Mouse (Mus musculus) limb, embryonic 14.5 days (tissue): ENCODE results near the gene BC005561. TPM values are rescaled to one million over a fixed set of nuclear protein-coding genes. Genes with fewer than 3 reads are reported as not detected.

Experiments used
- ATAC-seq: fragments of 200-750 bp; cut with Nextera tagmentation; 2 replicates; pipeline ENCODE4 v1.8.0; 2017; ENCODE audit warnings: low read depth, moderate number of reproducible peaks, moderate TSS enrichment; ENCODE audit not compliant: low FRiP score
- DNase-seq: peaks from one replicate; pipeline ENCODE4 v3.0.0-alpha.2; 2015; ENCODE audit warnings: low spot score
- H3K27ac ChIP-seq: fragments of 300-500 bp; sonication (generic); replicated peaks from 2 replicates; pipeline ENCODE4 v1.5.1; 2014; ENCODE audit warnings: low read depth, mild to moderate bottlenecking, low read length, moderate library complexity, mixed read lengths
- H3K27me3 ChIP-seq: fragments of 300-500 bp; sonication (generic); 2 replicates; pipeline ENCODE4 v1.6.1; 2014; ENCODE audit warnings: low read length, mixed read lengths; ENCODE audit not compliant: control insufficient read depth, insufficient read depth
- H3K36me3 ChIP-seq: fragments of 300-500 bp; sonication (generic); 2 replicates; pipeline ENCODE4 v1.6.1; 2014; ENCODE audit warnings: mild to moderate bottlenecking, low read length, moderate library complexity, mixed read lengths; ENCODE audit not compliant: control insufficient read depth, insufficient read depth
- H3K4me1 ChIP-seq: fragments of 300-500 bp; sonication (generic); 2 replicates; pipeline ENCODE4 v1.6.1; 2014; ENCODE audit warnings: antibody characterized with exemption, low read length, mixed read lengths; ENCODE audit not compliant: control insufficient read depth, insufficient read depth
- H3K4me2 ChIP-seq: fragments of 300-500 bp; sonication (generic); replicated peaks from 2 replicates; pipeline ENCODE4 v1.6.1; 2014; ENCODE audit warnings: low read depth, mild to moderate bottlenecking, low read length, moderate library complexity; ENCODE audit not compliant: severe bottlenecking
- H3K4me3 ChIP-seq: fragments of 300-500 bp; sonication (generic); replicated peaks from 2 replicates; pipeline ENCODE4 v1.5.1; 2014; ENCODE audit warnings: low read length
- H3K9ac ChIP-seq: fragments of 300-500 bp; sonication (generic); 2 replicates; pipeline ENCODE4 v1.6.1; 2014; ENCODE audit warnings: mild to moderate bottlenecking, low read depth, low read length, moderate library complexity; ENCODE audit not compliant: severe bottlenecking
- H3K9me3 ChIP-seq: fragments of 300-500 bp; sonication (generic); 2 replicates; pipeline ENCODE4 v1.6.1; 2016; ENCODE audit warnings: low read length; ENCODE audit not compliant: control insufficient read depth
- POLR2A ChIP-seq: fragments of 200-500 bp; IDR thresholded peaks from 2 replicates; pipeline ENCODE4 v1.8.0; 2012; ENCODE audit warnings: inconsistent platforms, mild to moderate bottlenecking, moderate library complexity, borderline replicate concordance; ENCODE audit not compliant: insufficient read depth, insufficient read length; ENCODE audit errors: extremely low read depth
- WGBS: fragments of 180-500 bp; shearing (Covaris S2); extraction: QIAGEN DNeasy Blood & Tissue Kit; methylation state at CpG from one replicate; pipeline ENCODE4 v1.1.7; 2014; 5-methylcytosine and 5-hydroxymethylcytosine counted together
- polyA plus RNA-seq, 2 experiments: library from polyadenylated mRNA; depleted of rRNA in 1 of 2; stranded (reverse) in 1 of 2; unstranded in 1 of 2; fragments of >200 nt; fragmentation: Nextera tagmentation in 1 of 2; extraction: Ambion mirVana in 1 of 2; gene quantifications; 2 replicates each; pipeline versions ENCODE4 v1.2.1 to v1.2.3; 2012 to 2014

BC005561 gene
- polyA plus RNA-seq, 2 experiments, result 3.6 to 11.6 TPM

DNA sequence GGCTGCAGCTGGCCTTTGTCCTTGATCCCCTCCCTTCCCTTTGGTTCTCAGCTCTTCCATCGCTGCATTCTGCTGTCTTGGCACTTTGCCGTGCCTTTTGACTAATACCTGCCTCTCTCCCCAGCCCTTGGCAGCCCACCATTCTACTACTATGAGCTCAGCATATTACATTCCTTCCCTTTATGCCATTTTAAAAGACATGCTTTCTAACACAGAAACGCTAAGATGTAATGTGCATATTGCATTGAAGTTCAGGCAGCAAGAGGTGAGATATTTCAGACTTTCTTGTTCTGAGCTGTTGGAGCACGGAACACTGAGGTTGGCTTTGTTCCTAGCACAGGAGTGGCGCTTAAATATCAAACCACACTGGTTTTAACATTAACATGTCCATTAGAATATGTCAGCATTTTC, 37.2 kb upstream of the BC005561 start:
- DNase-seq, result peak; percentile 7
- Histone ChIP-seq H3K4me1 (no peaks in the 10 kb centered on the region), H3K36me3 (peaks cover 51% of the 10 kb centered on the region), H3K9me3 (no peaks in the 10 kb centered on the region), H3K27ac (no peak overlapping the region), H3K4me2 (no peak overlapping the region), H3K9ac (no peak overlapping the region), H3K4me3 (no peak overlapping the region), H3K27me3 (no peaks in the 10 kb centered on the region)
- WGBS, result 90% methylated on average over 5 of the region's 5 CpGs
- TF ChIP-seq POLR2A, result no peak
- no peak for ATAC-seq

DNA sequence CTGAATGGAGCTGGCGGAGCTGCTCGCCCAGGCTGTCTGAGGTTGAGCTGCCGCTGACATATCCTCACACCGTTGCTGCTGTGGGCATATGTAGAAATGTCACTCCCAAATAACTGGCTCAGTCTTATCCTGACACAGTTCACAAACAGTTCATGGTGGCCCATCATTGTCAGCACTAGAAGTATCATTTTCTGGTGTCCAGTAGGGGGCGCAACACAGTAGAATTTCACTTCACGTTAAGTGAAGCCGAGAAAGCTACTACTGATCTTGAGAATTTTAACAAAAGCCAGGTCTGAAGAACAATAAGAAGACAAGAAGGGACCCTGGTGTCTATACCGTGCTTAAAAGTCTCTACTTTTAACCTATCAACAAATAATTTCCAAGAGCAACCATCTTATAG, 35.8 kb upstream of the BC005561 start:
- Histone ChIP-seq H3K27ac (no peak overlapping the region), H3K4me1 (no peaks in the 10 kb centered on the region), H3K4me2 (no peak overlapping the region), H3K9ac (no peak overlapping the region), H3K4me3 (no peak overlapping the region), H3K9me3 (no peaks in the 10 kb centered on the region), H3K27me3 (no peaks in the 10 kb centered on the region), H3K36me3 (peaks cover 46% of the 10 kb centered on the region)
- no peak for TF ChIP-seq POLR2A
- DNase-seq (no peak), ATAC-seq (no peak)
- 96% methylated on average over 8 of the region's 8 CpGs for WGBS

DNA sequence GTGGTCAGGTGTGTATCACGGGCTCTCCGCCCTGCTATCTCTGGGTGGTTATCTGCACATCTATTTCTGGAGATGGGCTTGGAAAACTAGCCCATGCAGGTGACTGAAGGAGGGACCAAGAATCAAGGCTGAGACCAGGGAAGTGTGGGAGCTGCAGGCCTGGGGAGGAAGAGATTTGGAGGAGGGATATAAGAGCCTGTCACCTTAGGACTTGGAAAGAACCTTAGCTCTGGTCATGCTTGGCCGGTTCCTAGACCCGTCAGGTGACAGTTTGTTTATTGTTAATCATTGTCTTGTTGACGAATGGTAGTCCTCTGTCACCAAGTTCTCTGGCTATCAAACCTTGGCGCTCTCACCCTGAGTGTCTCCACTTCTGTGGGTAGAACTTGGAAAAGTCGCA, 27.8 kb upstream of the BC005561 start:
- Histone ChIP-seq H3K4me3 (no peak overlapping the region), H3K27ac (no peak overlapping the region), H3K9me3 (no peaks in the 10 kb centered on the region), H3K4me1 (no peaks in the 10 kb centered on the region), H3K27me3 (no peaks in the 10 kb centered on the region), H3K4me2 (no peak overlapping the region), H3K36me3 (peaks cover 76% of the 10 kb centered on the region), H3K9ac (no peak overlapping the region)
- TF ChIP-seq POLR2A, result no peak
- WGBS, result 90% methylated on average over 7 of the region's 7 CpGs
- ATAC-seq, result no peak
- no peak for DNase-seq

GRCm38 (mm10) chr5:104482856-104483255, 25.3 kb upstream of the BC005561 start:
- peaks cover 84% of the 10 kb centered on the region for H3K36me3 ChIP-seq
- DNase-seq (no peak), ATAC-seq (no peak)
- no peaks in the 10 kb centered on the region for H3K9me3 ChIP-seq
- no peak overlapping the region for H3K27ac ChIP-seq
- no peaks in the 10 kb centered on the region for H3K27me3 ChIP-seq
- no peak overlapping the region for H3K4me3 ChIP-seq
- H3K4me2 ChIP-seq, result no peak overlapping the region
- TF ChIP-seq POLR2A, result no peak
- 89% methylated on average over 8 of the region's 8 CpGs for whole genome bisulfite sequencing
- no peaks in the 10 kb centered on the region for H3K4me1 ChIP-seq
- no peak overlapping the region for H3K9ac ChIP-seq

GRCm38 (mm10) chr5:104491561-104491960, 16.6 kb upstream of the BC005561 start:
- no peaks in the 10 kb centered on the region for H3K4me1 ChIP-seq
- no peak overlapping the region for H3K27ac ChIP-seq
- no peaks in the 10 kb centered on the region for H3K9me3 ChIP-seq
- H3K4me3 ChIP-seq, result no peak overlapping the region
- no peak overlapping the region for H3K9ac ChIP-seq
- no peak for TF ChIP-seq POLR2A
- 72% methylated on average over 5 of the region's 5 CpGs for WGBS
- peaks cover 88% of the 10 kb centered on the region for H3K36me3 ChIP-seq
- DNase-seq (no peak), ATAC-seq (no peak)
- no peaks in the 10 kb centered on the region for H3K27me3 ChIP-seq
- H3K4me2 ChIP-seq, result no peak overlapping the region

- WGBS, result 89% methylated on average over 2 of the region's 2 CpGs
- DNase-seq, result no peak
- Histone ChIP-seq H3K4me1 (peaks cover 7% of the 10 kb centered on the region; the same call in 1 of the 2 replicates), H3K9me3 (no peaks in the 10 kb centered on the region), H3K27ac (no peak overlapping the region), H3K4me3 (no peak overlapping the region), H3K36me3 (peaks cover 40% of the 10 kb centered on the region), H3K4me2 (no peak overlapping the region), H3K27me3 (no peaks in the 10 kb centered on the region), H3K9ac (no peak overlapping the region)
- TF ChIP-seq POLR2A, result no peak
- ATAC-seq, result no peak
Measured at GRCm38 (mm10) chr5:104504883-104505282, 3.3 kb upstream of the BC005561 start.
